Mouse (Mus musculus) urinary bladder, postnatal 14 days (tissue): ENCODE measurements around the gene Gm17720.
"Not testable (repeated sequence)": the region's sequence is repeated elsewhere in the genome, so short reads cannot be mapped to it uniquely, and the experiment has no call there.

Experiments
- DNase-seq: peaks from one replicate; pipeline ENCODE4 v3.0.0; 2021; ENCODE audit warnings: low spot score

Gm17720 gene

GRCm38 (mm10) chr8:110039659-110040058 lies 62.9 kb downstream of the Gm17720 start, which contains the start of gene Chst4:
TSS of gene Chst4 (minus strand) at chr8:110039740.
- no peak for DNase-seq

- no peak for DNase-seq
Measured at GRCm38 (mm10) chr8:110039216-110039615, 63.3 kb downstream of the Gm17720 start.

- DNase-seq = no peak
Measured at GRCm38 (mm10) chr8:110036156-110036555, 66.4 kb downstream of the Gm17720 start.

GRCm38 (mm10) chr8:110034331-110034730 lies 68.2 kb downstream of the Gm17720 start:
- no peak for DNase-seq

GRCm38 (mm10) chr8:110033771-110034170 lies 68.8 kb downstream of the Gm17720 start:
- DNase-seq = not testable (repeated sequence)
